Mouse (Mus musculus): ENCODE data around the gene Lrfn2.

The Lrfn2 gene

DNA sequence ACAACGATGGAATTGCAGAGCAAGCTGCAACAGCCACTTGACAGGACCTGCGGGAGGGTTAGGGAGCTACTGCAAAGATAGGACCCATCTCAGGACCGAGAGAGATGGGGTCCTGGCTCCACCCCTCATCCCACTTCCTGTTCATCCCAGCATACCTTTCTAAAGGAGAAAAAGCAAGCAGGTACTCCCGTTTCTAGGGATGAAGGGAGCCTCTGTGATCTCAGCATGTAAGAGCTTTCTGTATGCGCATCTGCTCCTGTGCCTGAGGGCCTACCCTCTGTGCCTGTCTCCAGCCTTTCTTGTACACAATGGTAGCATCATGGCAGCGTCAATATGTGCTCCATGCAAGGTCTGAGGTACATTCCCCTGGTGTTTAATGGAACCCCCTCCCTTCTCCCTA is 102.9 kb downstream of the Lrfn2 start:
- CTCF ChIA-PET = no interaction called here

DNA sequence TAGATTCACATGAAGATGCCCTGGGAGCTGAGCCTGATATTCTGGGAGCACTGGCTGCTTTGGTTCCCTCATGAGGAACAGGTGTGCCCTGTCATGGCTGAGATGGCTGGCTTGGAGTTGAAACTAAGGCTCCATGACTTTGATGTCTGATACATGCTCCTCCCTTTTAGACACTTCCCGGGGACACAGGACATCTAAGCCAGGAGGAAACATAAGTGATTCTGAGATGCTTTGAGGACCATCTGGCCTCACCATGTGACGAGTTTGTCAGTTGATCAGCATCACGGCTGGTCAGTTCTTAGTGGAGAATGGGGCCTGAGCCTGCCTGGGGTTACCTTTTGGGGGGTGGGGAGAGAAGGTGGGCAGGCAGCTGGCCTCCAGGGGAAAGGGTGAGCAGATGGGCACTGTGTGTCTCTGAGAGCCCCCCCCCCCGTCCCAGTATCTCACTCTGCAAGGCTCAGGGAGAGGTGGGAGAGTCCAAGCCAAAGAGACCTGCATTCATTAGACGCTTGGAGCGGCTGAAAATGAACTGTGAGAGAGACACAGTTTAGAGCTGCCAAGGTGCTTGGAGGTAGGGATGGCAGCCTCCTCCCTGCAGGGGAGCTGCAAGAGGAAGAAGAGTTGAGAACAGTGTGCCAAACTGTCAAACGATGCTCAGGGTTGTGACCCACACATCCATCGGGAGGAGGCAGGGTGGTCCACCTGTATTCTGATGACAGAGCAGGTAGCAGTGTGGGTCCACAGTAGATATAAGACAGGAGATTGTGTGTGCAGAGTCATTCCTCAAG is 105.2 kb downstream of the Lrfn2 start:
- CTCF ChIA-PET = no interaction called here

DNA sequence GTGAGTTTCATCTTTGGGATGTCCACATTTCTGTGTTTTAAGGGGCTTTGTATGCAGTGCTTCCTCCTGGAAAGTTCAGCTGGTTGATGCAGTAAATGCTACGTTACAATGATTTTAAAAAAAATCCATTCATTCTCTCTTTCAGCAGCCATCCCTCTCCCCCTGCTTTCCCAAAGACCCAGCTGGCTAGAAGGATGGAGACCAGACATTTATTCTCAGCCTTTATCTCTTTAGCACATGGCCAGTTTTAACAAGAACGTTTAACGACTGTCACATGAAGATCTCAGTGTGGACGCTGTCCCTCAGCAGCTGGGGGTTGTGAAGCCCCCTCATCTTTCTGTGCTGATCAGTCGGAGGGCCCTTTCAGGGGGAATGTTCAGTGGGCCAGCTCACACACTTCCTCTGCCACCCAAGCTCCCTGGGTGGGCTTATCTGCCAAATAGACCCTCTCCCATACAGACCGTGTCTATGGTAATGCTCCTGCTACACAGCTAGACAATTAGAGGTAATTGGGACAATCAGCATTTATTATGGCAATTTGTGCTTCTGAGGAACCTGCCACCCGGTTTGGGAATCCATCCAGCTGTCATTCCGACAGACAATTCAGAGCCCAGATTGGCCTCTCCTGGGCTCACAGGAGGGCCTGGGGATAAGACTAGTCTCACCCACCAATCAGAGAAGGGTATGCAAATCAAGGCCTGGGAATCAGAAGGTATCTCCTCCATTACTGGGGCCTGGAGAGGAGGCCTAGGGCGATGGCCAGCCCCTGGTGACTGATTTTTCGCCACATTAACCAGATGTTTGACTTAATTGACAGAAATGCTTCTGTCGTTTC is 111.8 kb downstream of the Lrfn2 start:
- CTCF ChIA-PET = no interaction called here

DNA sequence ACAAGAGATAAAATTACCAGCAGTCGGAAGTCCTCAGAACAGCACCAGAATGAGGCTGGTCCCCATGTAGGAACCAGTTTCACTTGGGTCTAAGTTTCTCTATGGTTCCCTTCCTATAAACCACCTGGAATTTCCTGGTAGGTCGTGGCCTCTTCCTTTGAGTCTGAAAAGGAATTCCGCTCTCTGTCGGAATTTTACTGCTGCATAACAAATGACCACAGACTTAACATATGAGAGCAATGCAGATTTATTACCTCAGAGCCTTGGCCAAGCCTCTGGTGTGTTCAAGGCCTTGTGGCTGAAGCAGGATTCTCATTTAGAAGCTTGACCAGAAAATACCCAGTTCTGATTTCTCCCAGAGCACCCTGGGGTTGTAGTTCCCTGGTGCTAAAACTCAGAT is 115.7 kb downstream of the Lrfn2 start:
- CTCF ChIA-PET = no interaction called here

DNA sequence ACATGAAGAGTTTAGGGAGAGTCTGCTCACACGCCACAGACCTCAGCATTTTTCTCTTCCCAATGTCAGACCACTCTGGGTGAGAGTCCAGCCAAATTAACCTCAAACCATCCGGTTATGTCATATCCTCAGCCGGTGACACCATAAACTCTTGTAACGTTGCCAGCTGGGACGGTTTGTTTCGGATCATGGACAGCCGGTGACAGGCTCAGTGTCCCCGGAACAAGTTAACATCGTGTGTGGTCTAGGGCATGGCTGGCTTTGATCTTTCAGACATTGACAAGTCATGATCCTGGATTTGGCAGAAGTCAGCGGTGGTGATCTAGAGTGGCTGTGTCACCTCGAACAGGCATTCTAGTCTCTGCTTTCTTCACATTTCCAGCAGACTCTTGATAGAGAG is 119.1 kb downstream of the Lrfn2 start:
- CTCF ChIA-PET = no interaction called here

DNA sequence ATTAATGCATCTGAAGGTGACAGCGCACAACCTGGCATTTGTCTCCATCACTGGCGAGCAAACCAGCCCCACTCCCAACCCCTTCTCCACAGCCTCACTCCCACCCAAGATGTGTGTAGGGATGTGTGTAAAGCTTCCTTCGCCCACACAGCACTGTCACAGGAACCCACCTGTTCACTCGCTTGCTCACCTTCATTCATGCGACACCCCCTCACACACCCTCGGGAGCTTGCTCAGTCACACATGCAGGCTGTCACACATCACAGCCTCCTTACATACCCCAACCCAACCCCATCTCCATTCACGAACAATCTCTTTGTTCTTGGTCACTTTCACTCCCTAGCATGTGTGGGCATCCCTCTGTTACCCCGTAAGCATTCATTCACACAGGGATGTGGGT is 129.0 kb downstream of the Lrfn2 start:
- CTCF ChIA-PET = no interaction called here

DNA sequence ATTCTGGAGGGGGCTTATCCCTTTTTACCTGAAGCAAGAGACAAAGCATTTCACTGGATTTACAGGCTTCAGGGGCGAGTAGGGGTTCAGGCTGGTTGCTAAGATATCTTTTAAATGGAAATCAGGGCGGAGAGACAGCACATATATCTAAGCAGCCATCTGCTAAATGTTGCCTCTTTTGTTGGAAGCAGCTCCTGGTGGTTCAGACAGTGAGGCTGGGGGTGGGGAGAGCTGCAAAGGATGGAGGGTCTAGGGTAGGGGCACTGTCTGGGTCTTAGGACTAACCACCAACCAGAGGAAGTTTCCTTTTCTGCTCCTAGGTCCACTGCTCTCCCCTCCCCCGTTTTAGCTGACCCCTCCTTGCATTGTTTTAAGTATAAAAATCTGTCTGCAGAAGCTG is 131.6 kb downstream of the Lrfn2 start:
- CTCF ChIA-PET = no interaction called here

DNA sequence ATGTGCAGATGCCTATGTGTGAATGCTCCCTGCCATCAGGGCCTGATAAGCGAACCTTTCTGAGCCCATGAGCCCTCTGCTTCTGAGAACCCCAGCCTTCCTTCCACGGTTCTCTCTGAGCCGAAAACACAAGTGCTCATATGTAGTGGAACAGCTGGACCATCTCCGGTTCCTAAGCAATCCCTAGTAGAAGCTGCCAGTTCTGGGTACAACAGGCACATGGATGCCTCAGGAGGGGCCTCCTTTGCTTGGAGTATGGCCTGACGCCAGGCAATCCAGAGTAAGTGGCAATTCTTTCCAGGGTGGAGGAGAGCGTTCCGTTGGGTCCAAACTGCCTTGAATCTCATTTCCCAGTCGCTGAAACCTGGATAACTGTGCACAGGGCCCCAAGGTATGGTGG is 132.3 kb downstream of the Lrfn2 start:
- CTCF ChIA-PET = no interaction called here

DNA sequence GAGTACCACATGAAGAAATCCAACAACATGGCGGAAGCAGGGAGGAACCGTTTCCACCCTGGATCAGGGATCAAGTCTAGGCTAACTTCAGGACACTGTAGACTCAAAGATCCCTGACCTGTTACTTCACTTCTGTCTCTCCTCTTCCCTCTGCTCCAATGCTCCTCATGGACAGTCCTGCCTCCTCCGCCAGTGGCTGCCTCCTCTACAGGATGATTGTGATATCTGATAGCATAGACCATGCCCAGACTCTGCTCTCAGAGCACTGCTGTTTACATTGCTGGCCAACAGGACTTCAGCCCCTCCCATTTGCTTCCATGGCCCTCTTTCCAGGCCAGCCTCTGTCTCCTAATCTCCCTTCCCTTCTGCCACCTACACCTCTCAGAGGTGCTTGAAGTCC is 132.9 kb downstream of the Lrfn2 start:
- CTCF ChIA-PET = no interaction called here

DNA sequence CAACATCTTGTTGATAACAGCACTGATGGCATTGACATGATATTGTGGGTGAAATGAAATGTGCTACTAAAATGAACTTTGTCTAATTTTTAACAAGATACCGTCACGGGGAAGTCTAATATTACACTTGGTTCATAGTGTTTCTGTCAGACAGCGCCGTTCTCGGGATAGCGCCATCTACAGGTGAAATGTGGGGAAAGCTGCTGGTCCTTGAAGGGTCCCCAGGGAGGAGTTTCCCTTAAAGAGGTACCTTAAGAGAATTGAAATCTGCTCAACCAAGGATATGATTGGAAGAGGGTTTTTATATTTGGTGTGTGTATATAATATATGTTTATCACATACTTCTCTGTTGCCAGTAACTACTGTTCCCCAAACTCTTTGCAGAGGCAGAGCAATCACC is 134.6 kb downstream of the Lrfn2 start:
- CTCF ChIA-PET = no interaction called here

DNA sequence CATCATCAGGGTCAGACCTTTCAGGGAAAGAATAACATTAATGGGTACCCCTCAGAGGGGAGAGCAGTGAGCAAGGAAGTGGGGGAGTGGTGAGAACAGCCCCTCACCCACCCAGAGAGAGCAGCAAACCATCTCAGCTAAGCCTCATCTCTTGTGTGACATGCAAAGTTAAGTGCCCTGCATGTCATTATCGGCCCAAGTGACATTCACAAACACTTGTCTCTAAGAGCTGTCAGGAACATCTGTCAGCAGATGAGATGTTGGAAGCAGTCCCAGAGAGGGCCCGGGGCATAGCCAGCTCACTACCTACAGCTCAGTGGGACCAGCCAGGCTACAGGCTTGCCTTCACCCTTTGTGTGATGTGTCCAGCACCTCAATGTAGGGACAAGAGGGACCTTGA is 146.0 kb downstream of the Lrfn2 start:
- CTCF ChIA-PET = no interaction called here

DNA sequence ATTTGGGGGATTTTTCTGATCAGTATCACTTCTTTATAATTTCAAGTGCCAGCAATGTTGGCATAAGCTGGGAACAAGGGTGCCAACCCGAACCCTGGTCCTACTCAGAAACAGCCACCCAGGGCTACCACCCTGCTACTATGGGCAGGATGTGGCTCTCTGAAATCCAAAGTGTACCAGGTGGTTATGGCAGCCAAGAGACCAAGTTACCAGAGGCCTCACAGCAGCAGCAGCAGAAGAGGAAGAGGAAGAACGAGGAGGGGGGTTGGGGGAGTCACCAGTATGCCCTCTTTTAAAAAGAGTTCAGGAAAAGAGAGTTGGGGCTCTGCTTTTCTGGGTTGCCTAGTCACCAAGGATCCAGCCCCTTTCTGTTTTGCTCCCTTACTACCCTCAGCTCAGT is 147.5 kb downstream of the Lrfn2 start:
- CTCF ChIA-PET = no interaction called here

DNA sequence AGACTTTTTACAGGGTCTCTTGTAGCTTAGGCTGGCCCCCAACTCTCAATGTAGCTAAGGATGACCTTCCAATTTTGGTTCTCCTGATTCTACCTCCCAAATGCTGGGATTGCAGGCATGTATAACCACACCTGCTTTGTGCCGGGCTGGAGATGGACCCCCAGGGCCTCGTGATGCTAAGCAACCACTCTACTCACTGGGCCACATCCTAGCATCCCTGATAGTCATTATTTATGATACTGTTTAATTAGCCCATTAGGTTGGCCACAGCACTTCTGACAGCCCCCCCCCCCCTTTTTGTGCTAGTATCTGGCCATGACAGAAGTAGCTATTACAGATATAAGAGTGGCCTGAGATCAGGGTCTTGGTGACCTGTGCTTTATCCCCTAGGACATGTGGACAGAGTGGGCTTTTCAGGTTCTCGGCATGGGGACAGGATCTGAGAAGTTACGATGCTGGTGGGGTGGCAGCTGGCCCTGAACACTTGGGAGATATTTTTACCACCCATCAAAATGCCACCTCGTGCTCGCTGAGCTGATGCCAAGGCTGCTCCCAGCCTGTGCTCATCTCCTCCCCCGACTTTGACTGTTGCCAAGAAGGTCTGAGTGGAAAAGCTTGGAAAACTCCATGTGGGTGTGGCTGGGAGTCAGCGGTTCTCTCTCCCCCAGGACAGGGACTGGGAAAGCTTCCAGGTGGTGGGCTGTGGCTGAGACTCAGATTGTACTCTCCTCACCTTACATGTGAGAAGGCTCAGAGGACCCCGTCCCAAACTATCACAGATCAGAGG is 151.6 kb downstream of the Lrfn2 start:
- CTCF ChIA-PET = no interaction called here

DNA sequence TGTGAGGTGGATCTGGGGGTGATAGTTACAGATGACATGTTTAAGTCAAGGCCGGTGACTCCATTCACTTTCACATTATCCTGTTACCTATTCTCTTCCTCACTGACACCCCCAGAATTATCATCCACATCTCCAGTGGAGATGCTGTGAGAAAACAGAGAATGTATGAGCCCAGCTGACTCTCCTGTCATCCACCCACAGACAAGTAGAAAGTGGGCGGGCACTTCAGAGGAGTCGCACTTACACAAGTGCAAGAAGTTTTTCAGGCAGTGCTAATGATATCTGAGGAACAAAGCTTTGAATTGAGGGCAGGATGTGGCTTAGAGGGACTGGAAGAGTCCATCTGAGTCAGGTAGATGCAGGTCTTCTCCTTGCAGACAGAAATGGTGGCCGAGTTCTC is 152.9 kb downstream of the Lrfn2 start:
- CTCF ChIA-PET = no interaction called here

DNA sequence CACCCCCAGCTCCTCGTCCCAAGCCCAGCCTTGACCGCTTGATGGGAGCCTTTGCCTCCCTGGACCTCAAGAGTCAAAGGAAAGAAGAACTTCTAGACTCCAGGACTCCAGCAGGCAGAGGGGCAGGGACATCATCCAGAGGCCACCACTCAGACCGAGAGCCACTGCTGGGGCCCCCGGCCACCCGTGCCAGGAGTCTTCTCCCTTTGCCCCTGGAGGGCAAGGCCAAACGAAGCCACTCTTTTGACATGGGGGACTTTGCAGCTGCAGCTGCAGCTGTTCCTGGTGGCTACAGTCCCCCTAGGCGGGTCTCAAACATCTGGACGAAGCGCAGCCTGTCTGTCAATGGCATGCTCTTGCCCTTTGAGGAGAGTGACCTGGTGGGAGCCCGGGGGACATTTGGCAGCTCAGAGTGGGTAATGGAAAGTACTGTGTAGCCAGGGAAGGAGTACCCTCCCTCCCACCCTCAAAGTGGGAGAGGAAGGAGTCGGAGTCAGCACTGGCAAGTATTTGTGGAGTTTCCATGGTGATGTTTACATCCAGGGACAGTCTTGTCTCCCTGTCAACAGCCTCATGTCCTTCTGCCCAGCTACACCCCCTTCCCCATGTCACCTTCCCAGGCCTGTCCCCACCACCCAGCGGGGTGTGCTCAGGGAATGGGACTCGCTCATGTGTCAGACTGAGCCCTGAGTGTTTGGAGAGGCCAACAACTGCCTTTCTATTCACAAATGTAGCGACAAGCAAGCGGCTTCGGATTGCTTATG is 164.8 kb downstream of the Lrfn2 start:
- CTCF ChIA-PET = no interaction called here

DNA sequence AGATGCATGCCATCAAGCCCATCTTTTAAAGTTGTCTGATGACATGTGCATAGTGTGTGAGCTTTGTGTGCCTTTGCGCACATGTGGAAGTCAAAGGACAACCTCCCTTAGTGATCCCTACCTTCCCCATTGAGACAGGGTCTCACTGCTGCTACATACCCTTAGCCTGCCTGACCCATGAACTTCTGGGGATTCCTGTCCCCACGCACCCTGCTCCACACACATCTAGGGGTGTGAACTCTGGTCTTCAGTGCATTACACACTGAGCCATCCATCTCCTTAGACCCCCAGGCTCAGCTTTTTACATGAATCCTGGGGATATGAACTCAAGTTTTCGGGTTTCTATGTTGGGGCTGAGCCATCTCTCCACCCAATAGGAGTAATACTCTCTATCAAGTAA is 179.2 kb downstream of the Lrfn2 start:
- CTCF ChIA-PET = no interaction called here

DNA sequence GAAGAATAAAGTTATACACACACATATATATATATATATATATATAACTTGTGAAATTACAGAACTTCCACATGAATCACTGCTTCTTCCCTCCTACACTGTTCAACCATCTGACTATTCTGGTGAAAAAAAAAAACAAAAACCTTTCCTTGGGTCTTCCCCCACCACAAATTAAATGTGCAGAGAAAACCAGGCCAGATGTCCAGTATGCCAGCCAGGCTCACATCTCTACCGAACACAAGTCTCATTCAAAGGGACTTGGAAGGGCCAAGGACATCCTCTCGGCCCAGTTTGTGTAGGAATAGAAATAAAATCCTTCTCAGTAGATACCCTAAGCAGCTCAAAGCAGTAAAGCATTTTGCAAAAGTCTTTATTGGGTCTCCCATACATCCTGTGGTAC is 179.7 kb downstream of the Lrfn2 start:
- CTCF ChIA-PET = no interaction called here

DNA sequence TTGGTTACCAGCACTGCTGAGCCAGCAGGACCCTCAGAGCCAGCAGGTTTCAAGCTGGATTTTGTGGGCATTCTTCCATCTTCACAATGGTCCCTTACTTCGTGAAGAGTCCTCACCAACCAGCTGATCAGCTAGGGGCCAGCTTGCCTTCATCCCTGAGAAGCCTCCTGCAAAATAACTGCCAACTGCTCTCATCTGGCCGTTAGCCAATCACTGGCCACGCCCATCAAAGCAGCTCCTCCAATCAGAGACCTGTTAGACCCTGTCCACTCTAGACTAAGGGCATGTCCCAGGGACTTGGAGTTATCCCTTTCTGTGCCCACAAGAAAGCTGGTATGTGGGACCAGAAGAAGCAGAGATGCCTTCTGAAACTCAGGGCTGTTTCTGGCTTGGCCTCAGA is 181.2 kb downstream of the Lrfn2 start:
- CTCF ChIA-PET = no interaction called here

DNA sequence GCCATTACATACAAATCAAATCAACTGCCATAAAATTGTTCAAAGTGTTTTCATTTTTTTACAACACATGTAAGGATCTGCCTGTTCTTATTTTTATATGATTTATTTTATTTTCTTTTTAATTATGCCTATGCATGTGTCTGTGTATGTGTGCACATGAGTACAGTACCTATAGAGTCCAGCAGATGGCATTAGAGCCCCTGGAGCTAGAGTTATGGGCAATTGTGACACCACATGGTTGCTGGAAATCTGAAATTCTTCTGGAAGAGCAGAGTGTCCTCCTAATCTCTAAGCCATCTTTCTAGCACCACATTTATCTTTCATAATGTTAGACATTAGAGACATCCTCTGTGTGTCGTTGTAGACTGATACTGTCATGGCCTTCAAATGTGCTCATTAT is 192.0 kb downstream of the Lrfn2 start:
- CTCF ChIA-PET = no interaction called here

DNA sequence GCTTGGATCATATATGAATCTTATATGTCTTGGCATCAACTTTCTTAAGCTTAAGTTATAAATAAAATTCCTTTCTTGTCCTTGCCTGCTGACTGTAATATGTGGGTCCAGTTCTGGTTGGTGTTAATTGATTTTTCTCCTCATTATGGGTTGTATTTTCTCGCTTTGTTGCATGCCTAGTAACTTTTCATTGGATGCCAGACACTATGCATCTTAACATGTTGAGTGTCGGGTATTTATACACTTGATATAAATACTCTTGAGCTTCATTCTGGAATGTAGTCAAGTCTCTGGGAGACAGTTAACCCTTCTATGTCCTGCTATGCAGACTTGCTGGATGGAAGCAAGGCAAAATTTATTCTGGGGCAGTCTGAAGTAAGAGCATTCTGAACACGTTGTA is 192.5 kb downstream of the Lrfn2 start:
- CTCF ChIA-PET = no interaction called here

Measured in spleen, embryonic (tissue).